Mouse (Mus musculus): Measurements from ENCODE around the gene Tfb2m.

DNA sequence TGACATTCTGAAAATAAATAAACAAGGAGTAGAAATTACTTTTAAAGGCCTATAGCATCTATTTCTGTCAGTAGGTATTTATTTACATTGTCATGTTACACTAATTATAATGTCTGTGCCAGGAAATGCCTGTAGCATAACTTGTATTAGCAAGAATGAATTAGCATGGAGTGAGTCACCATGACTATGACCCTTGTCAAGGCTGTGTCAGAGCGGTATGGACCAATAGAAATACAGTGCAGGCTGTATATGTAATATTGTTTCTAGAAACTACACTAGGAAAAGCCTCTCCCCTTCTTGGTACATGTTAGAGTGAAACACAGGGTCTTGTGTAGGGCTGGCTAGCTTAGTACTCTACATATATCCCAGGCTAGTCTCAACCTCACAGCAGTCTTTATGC is 24.4 kb upstream of the Tfb2m start:
- TF ChIP-seq CEBPB (IDR thresholded peaks at IDR 0.05; ENCODE audit: insufficient read depth, poor library complexity, severe bottlenecking) (no peak), POLR2A (IDR thresholded peaks at IDR 0.05; ENCODE audit: insufficient read length, low read depth) (no peak), REST (IDR thresholded peaks at IDR 0.05; ENCODE audit: insufficient read depth, insufficient read length) (no peak), USF1 (IDR thresholded peaks at IDR 0.05; ENCODE audit: low read depth) (no peak), POLR2AphosphoS2 (IDR thresholded peaks at IDR 0.05; ENCODE audit: insufficient read length, low read depth) (no peak), TCF12 (IDR thresholded peaks at IDR 0.05; ENCODE audit: insufficient read depth, poor library complexity, severe bottlenecking) (no peak), E2F4 (IDR thresholded peaks at IDR 0.05; ENCODE audit: insufficient read depth) (no peak), MAX (IDR thresholded peaks at IDR 0.05; ENCODE audit: low read depth) (no peak), SRF (IDR thresholded peaks at IDR 0.05; ENCODE audit: control insufficient read depth, insufficient read length, low read depth) (no peak), MYOG (IDR thresholded peaks at IDR 0.05; ENCODE audit: control insufficient read depth in 1 of 3, insufficient read depth in 1 of 3, insufficient read length in 2 of 3, low read depth in 2 of 3) (no peak)
